In the genomic region with DNA sequence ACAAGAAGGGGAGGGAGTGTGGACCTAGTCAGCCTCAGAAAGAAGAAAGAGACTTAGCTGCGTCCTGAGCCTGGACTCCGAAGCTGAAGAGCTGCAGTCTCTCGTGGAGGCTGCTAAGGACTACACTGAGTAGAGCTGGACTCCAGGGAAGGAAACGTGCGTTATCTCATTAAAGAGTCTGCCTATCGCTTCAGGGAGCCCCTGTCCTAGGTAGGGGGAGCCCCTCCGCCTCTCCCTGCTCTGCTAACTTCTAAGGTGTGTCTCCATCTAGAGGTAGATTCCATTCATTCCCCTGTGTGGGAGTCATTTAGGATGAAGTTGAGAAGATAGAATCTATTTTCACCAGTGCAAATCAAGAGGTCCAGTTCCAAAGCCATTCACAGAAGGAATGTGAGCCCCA, we compare ENCODE assay signal across 9 mouse cellular contexts. TPM values are rescaled to one million over a fixed set of nuclear protein-coding genes. Genes with fewer than 3 reads are reported as not detected.
DNase-seq lines count a peak whose midpoint lies in the region; ATAC-seq lines count a peak whose summit lies in the region.
"Had no signal": no experiment of that assay in that cellular context is flagged by ENCODE, and none has a peak within 500 bp of the region (broad histone marks: within the 10 kb centered on the region; RNA-seq: fewer than 3 reads in every experiment).

No protein-coding gene starts in this region.

- intact Hi-C loops in heart, postnatal 14 days (cut with DNase I): no loop called here

- ATAC-seq in heart, embryonic 11.5 days (replicated peaks; ENCODE audit: insufficient number of reproducible peaks, low FRiP score, low TSS enrichment): no peak
- 0 out of 2 replicates have a peak, but pooled peaks have one; percentile 39 for ATAC-seq in lung, embryonic 15.5 days (ENCODE audit: borderline replicate concordance, extremely low read depth, low FRiP score, low TSS enrichment)
- ATAC-seq in embryonic facial prominence, embryonic 15.5 days (ENCODE audit: insufficient number of reproducible peaks, low FRiP score, low TSS enrichment, low read depth): peak; percentile 65; the same call in 1 of the 2 replicates
- ATAC-seq in liver, embryonic 15.5 days (ENCODE audit: insufficient read depth): 0 out of 2 replicates have a peak, but pooled peaks have one; percentile 23

- WGBS in heart, embryonic 11.5 days (ENCODE audit: insufficient replicate concordance): 19% methylated on average over 7 of the region's 7 CpGs
- WGBS in lung, embryonic 15.5 days: 31% methylated on average over 7 of the region's 7 CpGs
- WGBS in embryonic facial prominence, embryonic 15.5 days: 23% methylated on average over 7 of the region's 7 CpGs
- WGBS in liver, embryonic 15.5 days (ENCODE audit: insufficient replicate concordance): 34% methylated on average over 7 of the region's 7 CpGs

- H3K27ac ChIP-seq in heart, embryonic 11.5 days (ENCODE audit: low read depth, low read length): no peak overlapping the region
- no peak overlapping the region for H3K27ac ChIP-seq in lung, embryonic 15.5 days
- H3K27ac ChIP-seq in embryonic facial prominence, embryonic 15.5 days (replicated peaks): no peak overlapping the region
- no peak overlapping the region for H3K27ac ChIP-seq in liver, embryonic 15.5 days (replicated peaks)

- no peaks in the 10 kb centered on the region for H3K36me3 ChIP-seq in heart, embryonic 11.5 days (ENCODE audit: control insufficient read depth, insufficient read depth, low read length)
- no peaks in the 10 kb centered on the region for H3K36me3 ChIP-seq in lung, embryonic 15.5 days
- no peaks in the 10 kb centered on the region for H3K36me3 ChIP-seq in embryonic facial prominence, embryonic 15.5 days
- H3K36me3 ChIP-seq in liver, embryonic 15.5 days (replicated peaks): no peaks in the 10 kb centered on the region

- H3K9me3 ChIP-seq in heart, embryonic 11.5 days (replicated peaks; ENCODE audit: control insufficient read depth, low read length): no peaks in the 10 kb centered on the region
- H3K9me3 ChIP-seq in lung, embryonic 15.5 days: no peaks in the 10 kb centered on the region
- no peaks in the 10 kb centered on the region for H3K9me3 ChIP-seq in embryonic facial prominence, embryonic 15.5 days (replicated peaks)
- no peaks in the 10 kb centered on the region for H3K9me3 ChIP-seq in liver, embryonic 15.5 days (replicated peaks)

- H3K27me3 ChIP-seq in heart, embryonic 11.5 days (ENCODE audit: control insufficient read depth, insufficient read depth, low read length): no peaks in the 10 kb centered on the region
- no peaks in the 10 kb centered on the region for H3K27me3 ChIP-seq in lung, embryonic 15.5 days
- H3K27me3 ChIP-seq in embryonic facial prominence, embryonic 15.5 days: no peaks in the 10 kb centered on the region
- no peaks in the 10 kb centered on the region for H3K27me3 ChIP-seq in liver, embryonic 15.5 days

- no peak for DNase-seq in heart, postnatal 14 days
- DNase-seq in lung, postnatal 10 days: no peak
- DNase-seq in cerebellum, adult 11-12 months: no peak
- no peak for DNase-seq in ovary, postnatal 10 days (ENCODE audit: low spot score)
- DNase-seq: cerebellum, postnatal 14 days had no signal

- peak overlapping the region; percentile 31; the same call in 1 of the 2 replicates for H3K4me2 ChIP-seq in heart, embryonic 11.5 days
- no peak overlapping the region for H3K4me2 ChIP-seq in lung, embryonic 15.5 days
- no peak overlapping the region for H3K4me2 ChIP-seq in embryonic facial prominence, embryonic 15.5 days (replicated peaks)
- H3K4me2 ChIP-seq in liver, embryonic 15.5 days: peak overlapping the region; percentile 30

- H3K4me3 ChIP-seq in heart, embryonic 11.5 days (ENCODE audit: low read depth, low read length): no peak overlapping the region
- no peak overlapping the region for H3K4me3 ChIP-seq in lung, embryonic 15.5 days
- H3K4me3 ChIP-seq in embryonic facial prominence, embryonic 15.5 days (replicated peaks): no peak overlapping the region
- no peak overlapping the region for H3K4me3 ChIP-seq in liver, embryonic 15.5 days (replicated peaks)

- peaks cover 3% of the 10 kb centered on the region; the same call in 1 of the 2 replicates for H3K4me1 ChIP-seq in heart, embryonic 11.5 days (ENCODE audit: control insufficient read depth, insufficient read depth, low read length)
- H3K4me1 ChIP-seq in lung, embryonic 15.5 days: no peaks in the 10 kb centered on the region
- H3K4me1 ChIP-seq in embryonic facial prominence, embryonic 15.5 days: 0 out of 2 replicates have a peak, but pooled peaks cover 2% of the 10 kb centered on the region
- H3K4me1 ChIP-seq in liver, embryonic 15.5 days (replicated peaks): peaks cover 12% of the 10 kb centered on the region; the same call in 1 of the 2 replicates

- no peak overlapping the region for H3K9ac ChIP-seq in heart, embryonic 11.5 days (ENCODE audit: low read depth, low read length)
- no peak overlapping the region for H3K9ac ChIP-seq in lung, embryonic 15.5 days
- H3K9ac ChIP-seq in embryonic facial prominence, embryonic 15.5 days: no peak overlapping the region
- H3K9ac ChIP-seq in liver, embryonic 15.5 days: no peak overlapping the region

RNA-seq across cellular contexts. Expression of gene Trip12, which starts 29.2 kb away (rescaled TPM):
- polyA plus RNA-seq in heart, embryonic 11.5 days (2014; fragmentation: Nextera tagmentation; extraction: Ambion mirVana): 77.0 and 77.6 TPM in 2 replicates
- 100 to 1,000 TPM; 195 to 201 TPM for total RNA-seq in heart, postnatal 14 days (2021)
- 49.2 and 56.0 TPM in 2 replicates for polyA plus RNA-seq in lung, embryonic 15.5 days (2015; fragmentation: Nextera tagmentation; extraction: Ambion mirVana)
- 56.5 and 62.1 TPM in 2 replicates for polyA plus RNA-seq in embryonic facial prominence, embryonic 15.5 days (2015; fragmentation: Nextera tagmentation; extraction: Ambion mirVana)
- 27.5 and 29.5 TPM in 2 replicates for polyA plus RNA-seq in liver, embryonic 15.5 days (2015; fragmentation: Nextera tagmentation; extraction: Ambion mirVana)

RNA-seq across cellular contexts. Expression of gene Fbxo36, which starts 29.9 kb away (rescaled TPM):
- 8.7 and 9.1 TPM in 2 replicates for polyA plus RNA-seq in heart, embryonic 11.5 days (2014; fragmentation: Nextera tagmentation; extraction: Ambion mirVana)
- 1 to 10 TPM; 1.2 to 1.8 TPM for total RNA-seq in heart, postnatal 14 days (2021)
- polyA plus RNA-seq in lung, embryonic 15.5 days (2015; fragmentation: Nextera tagmentation; extraction: Ambion mirVana): 16.0 and 16.5 TPM in 2 replicates
- polyA plus RNA-seq in embryonic facial prominence, embryonic 15.5 days (2015; fragmentation: Nextera tagmentation; extraction: Ambion mirVana): 21.1 and 28.9 TPM in 2 replicates
- 5.9 and 7.3 TPM in 2 replicates for polyA plus RNA-seq in liver, embryonic 15.5 days (2015; fragmentation: Nextera tagmentation; extraction: Ambion mirVana)

Comparison
In these comparisons a context has a peak if more than half of its experiments do, and no peak if none do; other contexts are left out.
1. H3K4me2 ChIP-seq: peak in heart, embryonic 11.5 days (single experiment) and liver, embryonic 15.5 days (single experiment); none in lung, embryonic 15.5 days (single experiment) and embryonic facial prominence, embryonic 15.5 days (single experiment).